Mouse (Mus musculus) heart, adult 8-10 months (tissue): ENCODE measurements at regions not wholly inside any gene's neighbourhood (a gene's known extent, or its start where the extent isn't known, plus 50 kb on each side); places are given as distances from the start of the nearest gene placed in this dataset.

ENCODE experiments used
- DNase-seq: peaks from one replicate; pipeline ENCODE4 v3.0.0; 2022; ENCODE audit warnings: low spot score

- no peak for DNase-seq
Observed at GRCm38 (mm10) chr3:19458386-19458785, 170.1 kb downstream of the 1700064H15Rik start.

GRCm38 (mm10) chr3:19457431-19457830 lies 171.0 kb downstream of the 1700064H15Rik start:
- DNase-seq: no peak

GRCm38 (mm10) chr3:19455838-19456448 lies 172.5 kb downstream of the 1700064H15Rik start:
- DNase-seq: no peak

- DNase-seq: peak; percentile 34
Observed at GRCm38 (mm10) chr3:19451022-19451421, 177.5 kb downstream of the 1700064H15Rik start.

DNA sequence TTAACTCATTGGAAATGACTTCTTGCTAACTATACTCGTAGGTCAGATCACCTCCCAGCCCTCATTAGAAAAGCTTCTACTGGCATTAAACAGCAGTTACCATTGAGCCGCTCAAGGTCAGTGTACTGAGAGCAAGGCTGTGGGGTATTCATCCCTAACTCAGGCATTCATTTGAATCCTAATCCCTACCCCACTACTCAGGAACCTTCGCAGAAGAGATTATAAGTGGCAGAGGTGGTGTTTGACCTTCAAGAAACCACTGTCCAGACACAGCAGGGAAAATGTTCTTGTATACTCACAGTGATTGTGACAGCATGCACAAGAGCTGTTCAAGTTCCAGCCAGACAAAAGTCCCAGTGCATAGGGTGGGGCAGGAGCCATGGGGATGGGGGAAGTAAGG lies 179.5 kb downstream of the 1700064H15Rik start:
- no peak for DNase-seq

- no peak for DNase-seq
Observed at GRCm38 (mm10) chr3:19448192-19448591, 180.3 kb downstream of the 1700064H15Rik start.

GRCm38 (mm10) chr3:19447733-19448132 lies 180.7 kb downstream of the 1700064H15Rik start:
- DNase-seq: no peak

DNA sequence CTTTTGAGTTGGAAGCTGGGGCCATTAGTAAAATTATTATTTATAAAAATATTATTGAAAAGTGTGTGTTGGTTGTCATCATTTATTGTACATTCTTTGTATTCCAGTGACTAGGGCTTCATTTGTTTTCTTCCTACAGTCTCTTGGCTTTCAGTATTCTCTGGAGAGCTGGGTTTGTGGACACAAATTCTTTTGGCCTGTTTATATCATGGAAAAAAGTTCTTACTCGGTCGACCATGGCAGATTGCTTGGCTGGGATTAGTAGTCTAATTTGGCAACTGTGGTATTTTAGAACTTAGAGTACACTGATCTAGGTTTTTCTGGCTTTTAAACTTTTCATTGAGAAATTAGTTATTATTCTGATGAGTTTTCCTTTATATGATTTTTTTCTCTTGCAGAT lies 183.6 kb downstream of the 1700064H15Rik start:
- DNase-seq: peak; percentile 46

DNA sequence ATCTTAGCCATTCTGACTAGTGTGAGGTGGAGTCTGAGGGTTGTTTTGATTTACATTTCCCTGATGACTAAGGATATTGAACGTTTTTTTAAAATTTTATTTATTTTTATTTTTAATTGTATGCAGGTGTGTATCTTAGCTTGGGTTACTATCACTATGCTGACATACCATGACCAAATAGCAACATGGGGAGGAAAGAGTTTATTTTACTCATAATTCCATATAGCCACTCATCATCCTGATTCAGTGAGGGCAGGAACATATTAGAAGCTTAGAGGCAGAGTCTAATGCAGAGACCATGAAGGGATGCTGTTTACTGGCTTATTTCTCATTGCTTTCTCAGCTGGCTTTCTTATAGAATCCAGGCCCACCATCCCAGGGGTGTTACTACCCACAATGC lies 186.7 kb downstream of the 1700064H15Rik start:
- DNase-seq: no peak

DNA sequence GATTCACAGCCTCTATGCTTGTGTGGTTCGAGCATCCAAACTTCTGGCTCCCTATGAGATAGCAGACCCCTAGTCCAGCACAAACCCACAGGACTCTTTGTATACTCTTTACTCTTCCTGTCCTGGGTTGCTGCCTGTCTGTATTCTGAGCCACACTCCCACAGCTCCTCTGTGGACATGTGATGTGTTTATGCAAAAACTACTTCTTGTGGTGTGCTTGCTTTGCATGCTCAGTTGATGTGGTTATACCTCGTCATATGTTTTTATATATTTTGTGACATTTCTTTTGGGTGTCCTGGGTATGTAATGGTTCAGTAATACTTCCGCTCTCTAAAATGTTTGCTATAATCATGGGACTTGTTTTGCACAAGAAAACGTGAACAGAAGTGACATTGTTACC lies 198.3 kb downstream of the 1700064H15Rik start:
- no peak for DNase-seq

DNA sequence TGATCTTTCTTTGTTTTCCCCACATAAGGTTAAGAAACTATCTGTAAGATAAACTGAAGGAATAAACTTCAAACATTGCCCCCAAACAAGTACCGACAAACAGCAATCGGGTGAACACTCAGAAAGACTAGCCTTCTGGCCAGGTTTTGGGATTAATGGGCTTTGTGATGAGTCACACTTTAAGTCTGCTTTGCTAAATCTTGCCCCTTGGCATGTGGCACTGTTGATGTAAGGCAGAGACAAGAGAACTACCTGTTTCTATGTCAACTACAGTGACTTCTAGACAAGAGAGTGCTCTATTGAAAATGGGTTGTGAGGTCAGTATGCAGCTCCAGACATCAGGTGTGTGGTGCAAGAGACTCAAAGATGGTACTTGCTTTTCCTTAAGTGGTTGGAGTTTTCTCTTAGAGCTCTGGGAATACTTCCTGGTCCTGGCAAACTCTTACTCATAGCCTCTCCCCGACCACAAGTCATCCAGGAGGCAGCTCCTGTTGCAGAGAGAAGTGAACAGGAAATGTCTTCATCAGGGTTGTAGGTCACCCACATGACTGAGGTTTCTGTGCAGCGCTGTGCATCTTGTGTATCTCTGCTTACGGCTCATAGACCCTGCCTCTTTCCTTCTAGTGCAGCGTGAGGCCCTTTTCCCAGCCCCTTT lies 198.9 kb downstream of the 1700064H15Rik start:
- no peak for DNase-seq

DNA sequence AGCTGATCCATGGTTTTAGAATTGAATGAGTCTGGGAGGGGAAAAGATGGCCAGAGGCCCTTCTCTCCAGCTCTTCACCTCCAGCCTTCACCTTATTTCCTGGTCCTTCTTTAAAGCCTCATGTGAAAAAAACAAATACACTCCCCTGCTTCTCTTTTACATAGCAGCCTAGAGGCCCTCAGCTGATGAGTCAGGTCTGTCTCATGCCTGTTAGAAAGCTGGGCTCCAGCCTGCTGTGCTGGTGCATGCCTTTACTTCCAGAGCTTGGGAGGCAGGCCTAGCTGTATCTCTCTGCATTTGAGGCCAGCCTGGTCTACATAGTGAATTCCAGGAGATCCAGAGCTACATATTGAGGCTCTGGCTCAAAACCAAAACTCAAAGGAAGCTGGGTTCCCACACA lies 199.5 kb downstream of the 1700064H15Rik start:
- no peak for DNase-seq

DNA sequence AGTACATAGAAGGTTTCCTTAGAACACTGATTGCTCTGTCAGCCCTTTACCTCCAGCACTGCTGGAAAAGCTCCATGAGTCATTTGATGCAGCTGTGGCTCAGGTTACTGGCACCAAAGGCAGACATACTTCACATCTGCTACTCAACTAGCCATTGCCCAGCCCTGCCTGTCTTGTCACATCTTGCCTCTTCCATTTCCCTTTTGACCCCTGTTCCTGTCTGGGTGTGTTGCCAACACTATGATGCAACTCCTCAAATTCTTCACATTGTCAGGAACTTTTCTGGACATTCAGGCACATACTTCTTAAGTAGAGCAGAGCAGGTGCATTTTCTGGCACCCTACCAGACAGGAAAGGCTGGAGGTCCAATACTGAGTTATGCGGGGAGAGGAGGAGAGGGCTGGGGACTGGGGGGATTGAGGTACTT lies 202.3 kb downstream of the 1700064H15Rik start:
- peak; percentile 11 for DNase-seq

- no peak for DNase-seq
Observed at GRCm38 (mm10) chr3:19425322-19425721, 203.2 kb downstream of the 1700064H15Rik start.

DNA sequence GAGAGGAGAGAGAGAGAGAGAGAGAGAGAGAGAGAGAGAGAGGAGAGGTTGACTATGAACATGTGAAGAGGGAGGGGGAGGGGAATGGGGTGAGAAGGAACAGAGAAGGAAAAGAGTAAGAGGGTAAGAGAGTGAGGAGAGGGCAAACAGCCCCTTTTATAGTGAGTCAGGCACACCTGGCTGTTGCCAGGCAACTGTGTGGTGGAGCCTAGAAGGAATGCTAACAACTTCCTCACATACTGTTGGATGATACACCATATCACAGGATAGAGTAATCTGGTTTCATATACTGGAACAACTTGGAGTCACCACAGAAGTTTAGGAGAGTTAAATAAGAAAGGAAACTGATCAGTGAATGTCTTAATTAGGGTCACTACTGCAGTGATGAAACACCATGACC lies 204.1 kb downstream of the 1700064H15Rik start:
- DNase-seq: no peak

DNA sequence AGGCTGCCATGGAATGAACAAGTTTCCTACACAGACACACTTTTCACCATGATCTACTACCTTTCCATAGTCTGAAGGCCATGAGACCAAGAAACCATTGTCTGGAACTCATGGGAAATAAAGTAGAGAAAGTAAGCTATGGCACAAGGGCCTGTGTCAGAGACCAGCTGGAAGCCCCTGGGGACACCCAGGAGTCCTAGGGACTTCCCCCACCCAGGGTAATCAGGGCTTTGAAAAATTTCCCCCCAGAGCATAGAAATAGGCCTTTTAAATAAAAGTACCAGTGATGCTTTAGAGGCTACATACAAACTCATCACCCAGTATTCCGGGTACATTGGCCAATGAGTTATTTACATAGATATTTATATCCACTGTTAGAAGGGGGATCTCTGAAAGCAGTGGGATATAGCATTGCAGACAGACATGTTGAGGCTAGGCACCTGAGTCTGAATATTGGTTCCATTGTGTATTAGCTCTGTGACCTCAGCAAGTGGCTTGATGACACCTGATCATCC lies 207.0 kb downstream of the 1700064H15Rik start:
- DNase-seq: no peak

GRCm38 (mm10) chr3:19420912-19421311 lies 207.6 kb downstream of the 1700064H15Rik start:
- no peak for DNase-seq

DNA sequence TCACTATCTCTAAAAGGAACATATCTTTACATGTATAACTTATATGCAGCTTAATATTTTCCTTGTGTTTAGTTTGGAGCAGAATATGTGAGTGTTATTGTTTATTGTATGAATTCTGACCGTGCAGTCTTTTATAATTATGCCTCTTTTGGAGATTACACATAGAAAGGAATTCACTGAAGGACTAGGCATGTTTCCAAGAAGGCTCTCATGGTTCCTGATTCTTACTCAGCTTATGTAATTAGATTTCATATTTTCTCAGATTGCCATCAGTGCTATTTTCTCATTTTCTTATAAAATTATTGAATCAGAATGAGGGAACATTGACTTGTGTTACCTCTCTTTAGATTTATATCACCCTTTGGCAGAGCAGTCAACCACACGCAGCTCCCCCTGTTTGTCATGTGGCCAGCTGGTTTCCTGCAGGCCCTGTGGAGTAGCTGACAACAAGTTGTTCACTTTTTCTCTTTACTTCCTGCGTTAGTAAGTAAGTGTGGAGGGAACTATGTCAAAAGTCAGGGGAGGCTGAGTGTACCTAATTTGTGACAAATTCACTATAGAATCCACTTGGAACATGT lies 217.4 kb downstream of the 1700064H15Rik start:
- DNase-seq: peak; percentile 7

- no peak for DNase-seq
Observed at GRCm38 (mm10) chr3:19408283-19408682, 220.2 kb downstream of the 1700064H15Rik start.

DNA sequence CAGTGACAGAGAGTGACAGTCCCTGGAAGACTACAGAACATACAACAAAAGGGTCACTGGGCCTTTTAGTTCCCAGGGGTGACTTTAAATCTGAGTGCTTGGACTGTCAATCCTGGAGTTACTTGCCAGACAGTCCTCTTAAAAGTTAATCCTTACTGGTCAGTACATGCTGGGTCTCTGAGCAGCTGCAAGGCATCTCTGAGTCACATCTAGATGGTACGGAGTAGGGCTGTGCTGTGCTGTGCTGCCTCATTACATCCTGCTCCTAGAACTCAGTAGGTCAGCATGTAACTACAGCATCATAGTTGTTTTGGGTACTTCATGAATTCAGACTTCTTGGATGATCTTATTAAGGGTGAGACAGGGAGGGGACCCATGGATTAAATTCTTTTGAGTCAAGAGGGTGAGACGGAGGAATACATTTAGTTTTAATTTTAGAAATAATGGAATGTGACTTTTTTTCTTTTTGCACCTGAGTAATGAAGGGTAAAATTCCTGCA lies 220.8 kb downstream of the 1700064H15Rik start:
- DNase-seq: no peak

DNA sequence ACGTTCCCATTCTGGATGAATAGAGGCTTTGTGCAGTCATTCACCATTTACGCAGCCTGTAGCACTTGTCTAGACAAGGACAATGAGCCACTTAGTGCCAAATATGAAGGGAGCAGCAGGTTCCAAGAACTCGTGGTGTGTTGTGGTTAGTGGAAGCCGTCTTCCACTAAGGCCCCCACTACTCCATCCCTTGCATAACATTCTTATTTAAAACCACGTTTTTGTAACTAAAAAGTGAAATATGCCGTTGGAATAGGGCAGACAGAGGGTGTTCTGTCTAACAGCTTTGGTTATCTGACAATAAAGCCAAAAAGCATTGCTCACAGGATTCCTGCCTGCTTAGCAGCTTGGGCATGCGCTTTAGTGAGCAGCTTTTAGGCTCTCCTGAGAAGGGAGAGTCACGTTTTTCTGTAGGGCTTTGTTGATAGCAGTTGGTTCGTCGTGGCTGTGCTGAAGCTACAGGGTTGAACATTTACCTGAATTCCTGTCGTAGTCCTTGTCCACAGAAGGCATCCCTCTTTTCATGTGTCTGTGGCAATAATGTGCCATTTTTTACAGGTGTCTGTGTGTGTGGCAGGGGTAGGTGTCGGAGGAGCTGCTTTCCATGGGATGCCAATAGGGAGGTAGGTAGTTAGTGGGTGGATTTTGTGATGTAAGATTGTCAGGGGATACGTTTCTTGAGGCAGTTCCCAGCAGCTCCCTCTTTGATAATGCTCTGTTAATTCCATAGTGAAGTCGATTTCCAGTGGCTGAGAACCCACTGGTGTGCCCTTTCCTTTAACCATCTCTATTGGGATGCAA lies 221.9 kb downstream of the 1700064H15Rik start:
- no peak for DNase-seq

DNA sequence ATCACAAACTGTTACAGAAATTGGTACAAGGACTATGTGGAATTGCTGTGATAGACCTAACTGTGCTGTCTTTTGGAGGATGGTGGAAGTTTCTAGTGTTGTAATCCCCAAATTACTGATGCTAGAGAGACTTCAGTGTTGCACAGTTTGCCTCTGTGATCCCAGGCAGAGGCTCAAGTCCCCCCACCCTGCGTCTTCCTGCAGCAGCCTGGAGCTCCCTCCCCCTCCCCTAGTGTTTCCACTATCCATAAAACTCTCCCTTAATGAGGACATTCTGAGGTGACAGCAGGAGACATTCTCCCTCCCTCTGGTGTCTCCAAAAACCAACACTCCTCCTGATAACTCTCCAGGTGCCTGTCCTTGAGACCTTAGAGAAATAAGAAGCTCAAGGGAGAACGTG lies 242.8 kb downstream of the 1700064H15Rik start:
- DNase-seq: no peak
